Mouse (Mus musculus) forebrain, embryonic 14.5 days (tissue): ENCODE data around the gene Spata3. TPM values are rescaled to one million over a fixed set of nuclear protein-coding genes. Genes with fewer than 3 reads are reported as not detected.
"Not testable (repeated sequence)": the region's sequence is repeated elsewhere in the genome, so short reads cannot be mapped to it uniquely, and the experiment has no call there.

Experiments
- ATAC-seq: fragments of 200-750 bp; cut with Nextera tagmentation; 2 replicates; pipeline ENCODE4 v1.8.0; 2017; ENCODE audit warnings: mild to moderate bottlenecking, moderate library complexity
- DNase-seq: peaks from one replicate; pipeline ENCODE4 v3.0.0-alpha.2; 2015; ENCODE audit warnings: low spot score
- H3K27ac ChIP-seq: fragments of 300-500 bp; sonication (generic); 2 replicates; pipeline ENCODE4 v1.5.1; 2014; ENCODE audit warnings: low read depth, mild to moderate bottlenecking, control low read depth, low read length, moderate library complexity
- H3K27me3 ChIP-seq: fragments of 300-500 bp; sonication (generic); replicated peaks from 2 replicates; pipeline ENCODE4 v1.6.1; 2014; ENCODE audit warnings: low read length, control low read depth, mixed read lengths; ENCODE audit not compliant: control insufficient read depth, insufficient read depth
- H3K36me3 ChIP-seq: fragments of 300-500 bp; sonication (generic); 2 replicates; pipeline ENCODE4 v1.6.1; 2014; ENCODE audit warnings: low read length, control low read depth; ENCODE audit not compliant: control insufficient read depth, insufficient read depth
- H3K4me1 ChIP-seq: fragments of 300-500 bp; sonication (generic); 2 replicates; pipeline ENCODE4 v1.6.1; 2014; ENCODE audit warnings: antibody characterized with exemption, low read length, control low read depth; ENCODE audit not compliant: control insufficient read depth, insufficient read depth
- H3K4me2 ChIP-seq: fragments of 300-500 bp; sonication (generic); 2 replicates; pipeline ENCODE4 v1.6.1; 2014; ENCODE audit warnings: mild to moderate bottlenecking, control low read depth, low read length
- H3K4me3 ChIP-seq: fragments of 300-500 bp; sonication (generic); 2 replicates; pipeline ENCODE4 v1.5.1; 2014; ENCODE audit warnings: low read depth, low read length, control low read depth
- H3K9ac ChIP-seq: fragments of 300-500 bp; sonication (generic); 2 replicates; pipeline ENCODE4 v1.6.1; 2014; ENCODE audit warnings: mild to moderate bottlenecking, low read length, control low read depth, moderate library complexity
- H3K9me3 ChIP-seq: fragments of 300-500 bp; sonication (generic); replicated peaks from 2 replicates; pipeline ENCODE4 v1.6.1; 2016; ENCODE audit warnings: low read length, control low read depth, mixed read lengths; ENCODE audit not compliant: control insufficient read depth
- WGBS: fragments of 180-500 bp; shearing (Covaris S2); extraction: QIAGEN DNeasy Blood & Tissue Kit; methylation state at CpG from one replicate; pipeline ENCODE4 v1.1.7; 2014; 5-methylcytosine and 5-hydroxymethylcytosine counted together
- polyA plus RNA-seq: library from polyadenylated mRNA; unstranded; fragments of >200 nt; fragmentation: Nextera tagmentation; extraction: Ambion mirVana; gene quantifications from 2 replicates; pipeline ENCODE4 v1.2.1, GENCODE M21; 2014

Spata3 gene
- polyA plus RNA-seq, 1 experiment from 2014 or later = not detected

DNA sequence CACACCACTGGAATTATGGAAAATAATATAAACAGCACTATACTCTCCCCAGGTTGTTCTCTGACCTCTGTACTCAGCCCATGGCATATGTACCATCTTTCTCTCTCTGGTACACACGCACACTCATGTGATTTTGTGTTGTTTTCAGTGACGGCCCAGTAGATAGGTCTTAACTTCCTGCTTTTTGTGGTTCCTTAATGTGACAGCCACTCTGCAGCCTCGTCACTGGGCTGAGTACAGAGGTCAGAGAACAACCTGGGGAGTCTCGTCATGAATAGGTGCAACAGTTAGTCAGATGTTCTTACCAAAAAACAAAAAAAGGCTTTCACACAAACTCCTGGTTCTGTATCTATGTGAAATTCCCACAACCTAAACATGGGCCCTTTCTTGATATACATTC is 28.3 kb upstream of the Spata3 start:
- no peak overlapping the region for H3K4me3 ChIP-seq
- DNase-seq = no peak
- no peak overlapping the region for H3K27ac ChIP-seq
- 73% methylated on average over 4 of the region's 4 CpGs for WGBS
- H3K9me3 ChIP-seq = no peaks in the 10 kb centered on the region
- H3K27me3 ChIP-seq = no peaks in the 10 kb centered on the region
- H3K9ac ChIP-seq = no peak overlapping the region
- no peak overlapping the region for H3K4me2 ChIP-seq
- H3K36me3 ChIP-seq = no peaks in the 10 kb centered on the region
- no peak for ATAC-seq
- H3K4me1 ChIP-seq = no peaks in the 10 kb centered on the region

DNA sequence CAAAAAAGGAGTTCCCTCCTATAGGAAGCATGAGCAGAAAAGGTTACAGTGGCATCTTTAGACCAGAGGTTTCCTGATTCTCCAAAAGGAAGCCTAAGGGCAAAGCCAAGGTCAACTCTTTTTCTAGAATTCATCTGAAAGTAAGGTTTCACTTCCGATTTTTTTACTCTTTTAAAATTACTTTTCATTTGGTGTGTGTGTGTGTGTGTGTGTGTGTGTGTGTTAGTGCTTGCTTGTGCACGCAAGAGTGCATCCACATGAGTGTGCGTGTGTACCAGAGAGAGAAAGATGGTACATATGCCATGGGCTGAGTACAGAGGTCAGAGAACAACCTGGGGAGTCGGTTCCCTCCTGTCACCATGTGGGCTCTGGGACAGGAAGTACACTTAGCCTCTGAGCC is 27.7 kb upstream of the Spata3 start:
- not testable (repeated sequence) for H3K9me3 ChIP-seq, H3K4me2 ChIP-seq, H3K27ac ChIP-seq, DNase-seq, H3K36me3 ChIP-seq, H3K9ac ChIP-seq, H3K4me1 ChIP-seq, ATAC-seq, H3K27me3 ChIP-seq, H3K4me3 ChIP-seq
- 90% methylated on average over 4 of the region's 4 CpGs for WGBS

DNA sequence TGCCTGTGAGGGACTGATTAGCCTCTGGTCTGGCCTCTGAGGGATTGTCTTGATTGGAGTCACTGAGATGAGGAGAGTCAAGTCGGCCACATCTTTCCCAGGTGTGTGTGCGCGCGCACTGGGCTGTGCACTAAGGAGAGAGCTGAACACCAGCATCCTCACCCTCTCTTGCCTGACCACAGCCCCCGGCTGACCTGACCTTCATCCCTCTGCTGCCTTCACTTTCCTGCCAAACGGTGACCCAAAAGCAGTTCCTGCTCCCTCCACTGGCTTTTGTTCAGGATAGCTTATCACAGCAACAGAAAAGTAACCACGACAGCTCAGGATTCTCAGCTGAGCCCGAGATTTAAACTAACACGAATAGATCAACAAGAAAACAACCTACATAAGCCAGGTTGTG is 24.4 kb upstream of the Spata3 start:
- WGBS = 87% methylated on average over 9 of the region's 9 CpGs
- Histone ChIP-seq H3K4me2 (no peak overlapping the region), H3K4me3 (no peak overlapping the region), H3K4me1 (no peaks in the 10 kb centered on the region), H3K9ac (no peak overlapping the region), H3K27me3 (no peaks in the 10 kb centered on the region), H3K27ac (no peak overlapping the region), H3K36me3 (no peaks in the 10 kb centered on the region), H3K9me3 (no peaks in the 10 kb centered on the region)
- DNase-seq = no peak
- no peak for ATAC-seq

DNA sequence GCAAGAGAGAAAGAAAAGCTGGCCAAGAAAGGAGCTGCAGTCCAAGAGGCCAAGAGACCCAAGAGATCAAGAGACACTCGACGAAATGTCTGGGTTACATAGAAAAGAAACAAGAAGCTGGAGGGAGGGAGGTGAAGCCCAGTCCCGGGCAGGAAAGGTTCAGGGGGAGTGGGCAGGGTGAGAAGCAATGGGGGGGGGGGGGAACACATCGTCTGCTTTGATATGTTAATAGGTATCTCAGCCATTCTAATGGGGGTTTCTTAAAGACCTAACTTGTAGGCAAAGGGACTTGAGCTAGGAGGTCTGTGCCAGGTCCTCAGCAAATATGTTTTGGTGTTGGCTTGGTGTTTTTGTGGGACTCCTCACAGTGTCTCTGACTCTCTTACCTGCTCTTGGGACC is 23.1 kb upstream of the Spata3 start:
- Histone ChIP-seq H3K36me3 (no peaks in the 10 kb centered on the region), H3K27me3 (no peaks in the 10 kb centered on the region), H3K4me1 (no peaks in the 10 kb centered on the region), H3K4me2 (no peak overlapping the region), H3K9ac (no peak overlapping the region), H3K27ac (no peak overlapping the region), H3K9me3 (no peaks in the 10 kb centered on the region), H3K4me3 (no peak overlapping the region)
- 78% methylated on average over 3 of the region's 4 CpGs for WGBS
- DNase-seq (no peak), ATAC-seq (no peak)

DNA sequence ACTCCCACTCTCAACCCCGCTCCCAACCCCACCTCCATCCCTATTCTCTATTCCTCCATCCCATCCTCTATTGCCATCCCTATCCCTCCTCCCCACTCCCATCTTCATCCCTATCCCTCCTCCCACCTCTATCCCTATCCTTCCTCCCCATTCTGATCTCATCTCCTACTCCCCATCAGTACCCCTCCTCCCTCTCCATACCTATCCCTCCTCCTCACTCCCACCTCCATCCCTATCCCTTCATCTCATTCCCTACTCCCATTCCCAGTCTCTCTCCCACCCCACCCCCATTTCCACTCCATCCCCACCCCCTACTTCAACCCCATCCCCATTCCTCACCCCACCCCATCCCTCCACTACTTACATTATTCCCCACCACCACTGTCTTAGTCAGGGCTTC is 19.4 kb upstream of the Spata3 start:
- Histone ChIP-seq H3K27ac (no peak overlapping the region), H3K27me3 (no peaks in the 10 kb centered on the region), H3K4me2 (no peak overlapping the region), H3K36me3 (no peaks in the 10 kb centered on the region), H3K4me3 (no peak overlapping the region), H3K4me1 (no peaks in the 10 kb centered on the region), H3K9ac (no peak overlapping the region), H3K9me3 (no peaks in the 10 kb centered on the region)
- ATAC-seq (no peak), DNase-seq (no peak)
- 100% methylated on average over 1 of the region's 1 CpGs for WGBS

DNA sequence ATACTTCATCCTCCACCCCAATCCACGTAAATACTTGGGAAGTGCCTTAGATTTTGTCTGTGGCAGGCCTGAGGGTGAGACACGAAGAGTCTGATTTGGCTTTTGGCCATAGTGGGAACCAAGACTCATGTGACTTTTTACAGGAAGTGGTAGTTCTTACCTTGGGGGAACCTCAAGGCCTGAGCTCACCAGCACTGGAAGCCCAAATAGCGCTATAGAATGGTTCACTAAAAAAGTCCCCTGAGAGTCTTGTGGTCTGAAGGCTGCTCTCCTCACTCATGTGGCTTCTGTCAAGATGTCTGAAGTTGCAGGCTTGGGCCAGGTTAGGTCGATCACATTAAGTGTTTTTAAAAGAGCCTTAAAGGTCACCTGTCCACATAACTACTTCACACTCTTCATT is 18.6 kb upstream of the Spata3 start:
- no peaks in the 10 kb centered on the region for H3K36me3 ChIP-seq
- H3K9me3 ChIP-seq = no peaks in the 10 kb centered on the region
- WGBS = 90% methylated on average over 4 of the region's 4 CpGs
- no peaks in the 10 kb centered on the region for H3K4me1 ChIP-seq
- no peak for DNase-seq
- H3K9ac ChIP-seq = no peak overlapping the region
- ATAC-seq = no peak
- no peak overlapping the region for H3K4me3 ChIP-seq
- H3K27me3 ChIP-seq = no peaks in the 10 kb centered on the region
- H3K4me2 ChIP-seq = no peak overlapping the region
- H3K27ac ChIP-seq = no peak overlapping the region

DNA sequence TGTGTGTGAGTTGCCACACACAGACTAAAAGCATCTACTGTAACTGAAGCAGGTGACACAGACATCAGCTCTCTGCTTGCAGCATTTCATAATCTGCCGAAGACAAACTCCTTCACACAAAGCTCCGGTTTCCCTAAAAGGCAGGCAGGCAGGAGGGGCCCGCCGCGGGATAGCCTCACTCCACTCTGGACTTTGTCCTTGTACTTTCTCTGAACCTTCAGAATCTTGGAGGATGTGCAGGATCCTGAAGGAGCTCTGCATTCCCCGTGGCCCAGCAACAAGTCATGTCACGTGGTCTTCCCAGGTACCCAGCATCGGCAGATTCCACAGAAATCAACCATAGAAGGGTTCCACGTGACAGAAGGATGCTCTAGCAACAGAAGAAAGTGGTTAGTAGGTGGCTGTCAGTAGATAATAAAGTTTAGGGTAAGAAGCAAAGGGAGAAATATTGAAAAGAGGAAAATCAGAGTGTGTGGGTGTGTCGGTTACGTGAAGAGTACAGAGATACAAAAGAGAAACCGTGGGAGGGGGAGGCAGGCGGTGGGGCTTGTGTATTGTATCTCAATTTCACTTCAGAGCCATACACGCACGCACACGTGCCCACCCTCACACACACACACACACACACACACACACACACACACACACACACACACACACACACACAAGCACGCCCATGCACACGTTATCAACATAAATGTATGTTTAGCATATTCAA is 16.6 kb upstream of the Spata3 start:
- Histone ChIP-seq H3K9ac (no peak overlapping the region), H3K27ac (no peak overlapping the region), H3K36me3 (no peaks in the 10 kb centered on the region), H3K9me3 (no peaks in the 10 kb centered on the region), H3K4me2 (no peak overlapping the region), H3K4me3 (no peak overlapping the region), H3K4me1 (no peaks in the 10 kb centered on the region), H3K27me3 (no peaks in the 10 kb centered on the region)
- 84% methylated on average over 18 of the region's 18 CpGs for WGBS
- DNase-seq = no peak
- ATAC-seq = no peak

DNA sequence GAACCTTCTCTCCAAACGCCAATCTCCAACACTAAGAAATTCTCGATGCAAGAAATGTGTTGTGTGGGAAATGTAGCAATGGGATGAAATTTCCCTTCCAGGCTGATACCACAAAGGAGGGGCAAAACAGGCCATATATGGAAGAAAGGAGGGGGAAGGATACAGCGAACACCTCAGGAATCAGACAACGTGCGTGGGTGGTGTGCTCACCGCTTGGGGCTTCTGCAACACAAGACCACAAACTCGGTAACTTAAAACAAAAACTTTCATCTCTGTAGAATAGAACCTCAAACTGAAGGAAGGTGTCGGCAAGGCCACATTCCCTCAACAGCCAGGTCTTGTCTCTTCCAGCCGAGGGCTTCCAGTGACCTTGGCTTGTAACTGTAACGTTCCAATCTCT is 11.1 kb upstream of the Spata3 start:
- Histone ChIP-seq H3K9ac (no peak overlapping the region), H3K4me3 (no peak overlapping the region), H3K9me3 (no peaks in the 10 kb centered on the region), H3K4me2 (no peak overlapping the region), H3K27me3 (no peaks in the 10 kb centered on the region), H3K4me1 (no peaks in the 10 kb centered on the region), H3K36me3 (no peaks in the 10 kb centered on the region), H3K27ac (no peak overlapping the region)
- DNase-seq (no peak), ATAC-seq (no peak)
- 94% methylated on average over 10 of the region's 10 CpGs for WGBS

DNA sequence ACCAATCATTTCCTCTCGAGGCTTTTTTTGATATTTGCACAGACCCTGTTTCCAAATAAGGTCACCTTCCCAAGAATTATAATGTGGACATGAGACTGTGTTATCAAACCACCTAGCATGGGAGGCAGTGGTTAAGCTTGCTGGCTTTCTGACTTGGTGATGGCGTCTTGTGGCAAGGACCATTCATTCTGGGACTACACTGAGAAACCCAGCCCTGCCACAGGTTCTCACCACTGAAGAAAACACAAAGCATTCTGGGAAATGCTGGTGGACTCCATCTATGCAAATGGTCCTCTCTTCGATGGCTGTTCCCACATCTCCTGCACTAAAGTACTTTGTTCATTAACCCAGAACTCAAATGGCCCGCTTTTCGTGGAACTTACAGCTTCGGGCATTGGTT is 10.6 kb upstream of the Spata3 start:
- no peak for ATAC-seq

More for the DNA sequence above, 10.6 kb upstream of the Spata3 start:
- Histone ChIP-seq H3K4me3 (no peak overlapping the region), H3K27ac (no peak overlapping the region), H3K9me3 (no peaks in the 10 kb centered on the region), H3K9ac (no peak overlapping the region), H3K4me2 (no peak overlapping the region), H3K36me3 (no peaks in the 10 kb centered on the region), H3K27me3 (no peaks in the 10 kb centered on the region), H3K4me1 (no peaks in the 10 kb centered on the region)
- WGBS = 91% methylated on average over 6 of the region's 6 CpGs
- no peak for DNase-seq
